Mouse (Mus musculus): ENCODE data around the gene Phldb3.

The Phldb3 gene

DNA sequence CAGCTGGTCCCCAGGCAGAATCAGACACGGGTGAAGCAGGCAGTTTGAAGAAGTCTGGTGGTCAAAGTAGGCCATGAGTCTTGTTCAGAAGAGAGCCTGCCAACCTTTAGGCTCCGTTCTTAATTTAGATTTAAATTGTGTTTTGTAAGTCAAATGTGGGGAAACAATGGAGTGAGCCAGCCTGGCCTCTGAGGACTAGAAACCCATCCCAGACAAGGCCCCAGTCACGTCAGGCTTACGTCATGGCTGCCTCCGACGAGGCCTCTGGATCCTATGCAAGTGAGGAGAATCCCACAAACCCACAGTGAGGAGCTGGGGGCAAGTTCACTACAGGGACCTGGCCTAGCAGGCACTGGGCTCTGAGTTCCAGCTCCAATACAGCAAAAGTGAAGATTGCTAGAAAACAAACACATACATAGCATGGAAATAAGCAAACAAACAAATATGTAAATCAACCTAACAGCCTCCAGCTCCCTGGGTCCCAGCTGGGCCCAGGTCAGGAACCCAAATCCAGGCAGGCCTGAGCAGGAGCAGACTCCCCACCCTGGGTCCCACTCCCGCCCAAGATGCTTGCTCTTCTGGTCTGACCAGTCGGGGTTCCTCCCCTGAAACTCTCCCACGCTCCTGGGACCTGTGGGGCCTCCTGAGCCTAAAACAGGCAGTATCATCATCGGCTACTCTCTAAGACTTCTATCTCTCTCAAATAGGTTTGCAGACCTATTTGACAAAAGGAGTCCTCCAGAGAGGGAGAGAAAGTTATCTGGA lies 19.7 kb downstream of the Phldb3 start:
- no peak for DNase-seq (ENCODE audit: inconsistent ontology term)

DNA sequence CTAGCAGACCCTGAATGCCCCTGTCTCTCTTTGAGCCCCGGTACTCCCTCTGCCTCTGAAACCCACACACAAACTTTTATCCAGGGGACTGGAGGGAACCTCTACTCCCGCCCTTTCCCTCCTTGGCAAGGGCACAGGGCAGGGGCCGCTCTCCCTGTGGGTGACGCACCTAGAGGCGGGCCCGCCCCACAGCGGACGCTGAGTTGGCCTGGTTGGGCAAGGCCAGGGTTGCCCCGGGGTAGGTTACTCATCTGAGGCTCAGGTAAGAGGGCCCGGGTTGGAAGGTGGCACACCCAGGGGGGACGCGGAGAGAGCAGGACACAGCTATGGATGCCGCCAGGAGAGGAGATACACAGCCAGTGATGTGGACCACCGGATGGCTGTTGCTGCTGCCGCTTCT lies 25.7 kb downstream of the Phldb3 start, which contains the start of gene Lypd3:
Gene Lypd3 (plus strand): TSS at position 287 of the 400 bp plus-strand sequence.
- no peak for DNase-seq (ENCODE audit: inconsistent ontology term)

DNA sequence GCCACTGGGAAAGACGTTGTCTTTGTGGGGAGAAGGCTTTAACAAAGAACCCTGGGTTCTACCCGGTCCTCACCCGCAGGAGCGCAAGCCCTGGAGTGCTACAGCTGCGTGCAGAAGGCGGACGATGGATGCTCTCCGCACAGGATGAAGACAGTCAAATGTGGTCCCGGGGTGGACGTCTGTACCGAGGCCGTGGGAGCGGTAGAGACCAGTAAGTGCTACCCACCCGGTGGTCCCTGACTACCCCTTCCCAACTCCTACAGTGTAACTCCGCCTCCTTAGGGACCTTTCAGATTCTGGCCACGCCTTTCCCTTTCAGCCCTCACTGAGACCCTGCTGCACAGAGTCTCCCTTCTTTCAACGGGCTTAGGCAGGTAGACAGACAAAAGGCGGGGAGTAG lies 26.5 kb downstream of the Phldb3 start:
- no peak for DNase-seq (ENCODE audit: inconsistent ontology term)

DNA sequence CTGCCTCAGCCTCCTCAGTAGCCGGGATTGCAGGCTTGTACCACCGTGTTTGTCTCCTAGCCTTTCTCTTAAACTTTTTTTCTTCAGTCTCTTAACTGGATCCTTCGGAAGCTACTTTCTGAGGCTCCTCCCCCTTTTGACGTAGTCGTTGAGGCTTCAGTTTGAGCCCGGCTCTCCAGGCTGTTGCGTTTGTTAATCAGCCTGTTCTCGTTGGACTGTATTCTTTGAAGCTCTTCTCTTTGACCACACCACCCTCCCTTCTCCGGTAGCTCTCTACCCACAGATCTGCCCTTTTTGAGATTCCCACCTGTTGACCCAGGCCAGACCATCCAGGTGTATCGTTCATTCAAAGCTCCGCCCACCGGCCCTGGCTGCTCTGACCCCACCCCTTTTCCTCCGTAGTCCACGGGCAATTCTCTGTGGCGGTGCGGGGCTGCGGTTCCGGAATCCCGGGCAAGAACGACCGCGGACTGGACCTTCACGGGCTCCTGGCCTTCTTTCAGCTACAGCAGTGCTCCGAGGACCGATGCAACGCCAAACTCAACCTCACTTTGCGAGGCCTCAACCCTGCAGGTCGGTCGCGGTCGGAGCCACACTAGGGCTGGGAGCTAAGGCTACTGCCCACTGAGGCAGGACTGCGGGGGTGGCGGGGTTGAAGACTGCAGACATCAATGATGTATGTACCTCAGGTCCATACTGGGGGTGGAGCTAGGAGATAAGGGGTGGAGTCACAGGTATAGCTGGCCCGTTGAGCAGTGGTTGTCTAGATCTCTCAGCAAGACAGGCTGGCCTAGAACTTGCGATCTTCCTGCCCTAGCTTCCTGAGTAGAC lies 27.7 kb downstream of the Phldb3 start:
- DNase-seq (ENCODE audit: inconsistent ontology term) = peak; percentile 14

DNA sequence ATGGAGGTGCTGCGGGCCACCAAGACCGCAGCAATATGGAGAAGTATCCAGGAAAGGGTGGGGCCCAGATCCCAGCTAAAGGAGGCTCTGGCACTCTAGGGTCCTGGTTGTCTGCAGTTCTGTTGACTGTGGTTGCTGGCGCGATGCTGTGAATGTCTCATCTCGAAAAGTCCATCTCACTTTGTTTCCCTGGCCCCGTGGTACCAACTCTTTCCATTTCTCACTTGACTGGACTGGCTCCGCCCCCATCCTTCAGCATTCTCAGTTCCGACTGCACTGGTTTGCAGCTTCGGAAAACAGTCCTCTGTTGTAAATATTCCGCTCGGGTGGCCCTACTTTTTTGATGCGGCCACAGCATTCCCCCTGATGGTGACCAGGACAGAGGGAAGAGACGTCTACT lies 29.9 kb downstream of the Phldb3 start:
- DNase-seq (ENCODE audit: inconsistent ontology term) = no peak

DNA sequence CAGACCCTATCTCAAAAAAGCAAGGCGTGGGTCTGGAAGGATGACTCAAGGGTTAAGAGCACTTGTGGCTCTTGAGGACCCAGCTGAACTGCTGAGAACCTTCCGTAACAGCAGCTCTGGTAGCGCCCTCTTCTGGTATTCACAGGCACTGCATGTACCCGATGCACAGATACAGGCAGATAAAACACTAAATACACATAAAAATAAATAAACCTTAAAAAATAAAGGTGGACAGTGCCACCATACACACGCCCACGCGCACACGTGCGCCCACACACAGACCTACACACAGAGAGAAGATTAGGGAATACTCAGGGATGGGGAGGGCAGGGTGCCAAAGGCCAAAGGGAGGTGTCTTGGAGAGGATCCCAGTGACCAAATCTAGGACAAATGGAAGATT lies 31.9 kb downstream of the Phldb3 start:
- DNase-seq (ENCODE audit: inconsistent ontology term) = no peak

DNA sequence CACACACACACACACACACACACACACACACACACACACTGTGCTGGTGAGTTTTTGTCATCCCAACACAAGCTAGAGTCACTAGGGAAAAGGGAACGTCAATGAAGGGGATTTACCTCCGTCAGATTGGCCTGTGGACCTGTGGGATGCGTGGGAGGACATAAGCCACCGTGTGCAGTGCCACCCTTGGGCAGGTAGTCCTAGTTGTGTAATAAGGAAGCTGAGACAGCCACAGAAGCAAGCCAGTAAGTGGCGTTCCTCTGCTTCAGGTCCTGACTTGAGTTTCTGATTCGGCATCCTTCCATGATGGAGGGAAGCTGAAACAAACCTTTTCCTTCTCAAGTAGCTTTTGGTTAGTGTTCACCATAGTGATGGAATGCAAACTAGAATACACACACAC lies 33.9 kb downstream of the Phldb3 start:
- no peak for DNase-seq (ENCODE audit: inconsistent ontology term)

DNA sequence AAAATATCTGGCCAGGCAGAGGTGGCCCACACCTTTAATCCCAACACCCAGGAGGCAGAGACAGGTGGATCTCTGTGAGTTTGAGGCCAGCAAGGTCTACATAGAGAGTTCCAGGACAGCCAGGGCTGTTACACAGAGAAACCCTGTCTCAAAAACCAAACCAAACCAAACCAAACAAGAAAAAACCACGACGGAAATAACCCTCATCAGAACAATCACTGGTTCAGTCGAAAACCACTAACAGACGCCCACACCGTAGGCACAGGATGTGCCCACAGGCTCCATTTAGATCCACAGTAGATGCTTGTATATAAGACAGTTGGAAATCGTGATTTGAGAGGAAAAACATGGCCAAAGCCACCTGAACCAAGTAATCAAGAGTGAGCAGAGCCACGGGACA lies 34.4 kb downstream of the Phldb3 start:
- no peak for DNase-seq (ENCODE audit: inconsistent ontology term)

DNA sequence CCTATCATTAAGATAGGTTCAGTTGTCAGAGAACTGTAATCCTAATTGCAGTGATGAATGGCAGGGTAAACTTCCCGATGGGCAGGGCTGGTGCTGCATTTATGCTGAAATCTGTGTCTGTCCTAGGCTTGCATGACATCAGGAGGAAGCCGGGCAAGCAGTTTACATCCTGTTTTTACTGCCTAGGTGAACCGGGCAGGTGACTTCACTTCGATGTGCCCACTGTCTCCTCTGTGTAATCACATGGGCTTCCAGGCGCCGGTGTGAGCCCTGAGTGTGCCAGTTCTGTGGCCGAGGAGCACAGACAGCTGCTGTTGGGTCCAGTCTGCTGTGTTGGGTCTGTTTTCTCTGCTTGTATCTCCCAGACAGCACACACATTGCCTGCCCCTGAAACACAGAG lies 35.9 kb downstream of the Phldb3 start:
- DNase-seq (ENCODE audit: inconsistent ontology term) = peak; percentile 7

DNA sequence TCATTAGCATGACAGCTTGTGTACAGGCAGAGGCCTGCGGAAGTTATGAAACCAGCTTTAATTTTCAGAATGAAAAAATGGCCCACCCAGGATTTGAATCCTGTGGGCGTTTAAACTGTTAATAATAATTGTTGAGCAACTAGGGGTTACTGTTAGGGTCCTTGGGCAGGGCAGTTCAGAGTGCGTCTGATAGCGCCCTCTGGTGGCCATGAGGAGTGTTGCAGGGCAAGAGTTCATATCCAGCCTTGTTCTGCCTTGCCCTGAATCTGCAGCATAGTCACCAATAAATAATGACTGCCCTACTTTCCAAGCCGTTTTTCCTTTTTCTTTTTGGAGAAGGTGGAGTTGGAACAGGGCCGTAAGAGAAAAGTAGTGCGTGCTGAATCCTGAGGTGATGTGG lies 43.1 kb downstream of the Phldb3 start:
- DNase-seq (ENCODE audit: inconsistent ontology term) = peak; percentile 12

DNA sequence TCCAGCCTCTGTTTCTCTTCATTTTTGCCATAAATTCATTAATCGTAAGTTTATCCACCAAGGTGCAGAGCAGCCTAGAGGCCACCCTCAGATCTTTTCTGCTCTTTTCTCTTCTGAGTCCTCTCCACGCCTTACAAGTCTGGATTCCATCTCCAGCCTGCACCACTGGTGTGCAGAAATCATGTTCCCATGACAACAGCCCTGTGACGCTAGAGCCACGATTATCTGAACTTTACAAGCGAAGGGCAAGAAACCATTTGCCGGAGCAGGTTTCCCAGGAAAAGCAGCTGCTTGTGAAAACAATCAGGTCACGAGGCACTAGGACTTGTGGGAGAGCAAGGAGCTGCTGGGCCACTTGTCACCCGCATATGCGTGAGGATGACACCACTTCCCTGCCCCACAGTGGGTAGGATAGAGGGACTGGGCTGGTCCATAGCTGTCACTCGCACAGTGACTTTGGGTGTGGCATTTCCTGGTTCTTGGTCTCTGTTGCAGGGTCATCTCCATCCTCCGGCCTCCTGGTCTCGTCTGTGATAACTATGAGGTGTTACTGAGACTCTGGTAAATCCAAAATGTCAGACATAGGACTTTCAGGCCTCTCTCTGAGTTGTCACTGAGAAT lies 49.3 kb downstream of the Phldb3 start:
- no peak for DNase-seq (ENCODE audit: inconsistent ontology term)

DNA sequence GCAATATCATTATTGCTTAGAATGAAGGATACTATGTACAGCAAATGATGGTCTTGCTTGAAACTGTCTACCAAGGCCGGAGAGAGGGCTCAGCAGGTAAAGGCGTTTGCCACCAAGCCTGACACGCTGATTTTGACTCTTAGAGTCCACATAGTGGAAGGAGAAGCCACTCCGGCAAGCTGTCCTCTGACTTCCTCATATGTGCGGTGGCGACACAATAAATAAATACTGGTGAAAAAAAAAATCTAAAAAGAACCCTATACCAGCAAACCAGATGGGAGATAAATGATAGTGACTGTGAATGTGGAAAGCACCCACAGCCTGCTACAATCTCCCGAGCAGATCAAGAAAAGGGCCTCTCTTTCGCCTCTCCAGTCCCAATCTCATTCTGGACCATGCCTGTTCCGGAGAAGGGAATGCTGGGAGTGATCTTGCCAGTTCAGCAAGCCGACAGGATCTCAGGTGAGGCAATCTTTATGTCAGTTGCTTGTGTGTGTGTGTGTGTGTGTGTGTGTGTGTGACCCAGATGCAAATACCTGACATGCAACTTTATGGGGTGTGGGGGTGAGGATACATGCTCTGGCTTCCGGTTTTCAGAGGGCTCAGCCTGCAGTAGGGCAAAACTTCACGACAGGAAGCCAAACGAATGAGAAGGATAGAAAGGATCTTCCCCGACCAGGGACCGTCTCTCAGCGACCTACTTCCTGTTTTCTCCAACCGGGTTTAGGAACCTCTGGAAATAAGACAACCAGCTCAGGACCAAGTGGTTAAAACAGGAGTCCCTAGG lies 50.7 kb downstream of the Phldb3 start:
- DNase-seq (ENCODE audit: inconsistent ontology term) = no peak

DNA sequence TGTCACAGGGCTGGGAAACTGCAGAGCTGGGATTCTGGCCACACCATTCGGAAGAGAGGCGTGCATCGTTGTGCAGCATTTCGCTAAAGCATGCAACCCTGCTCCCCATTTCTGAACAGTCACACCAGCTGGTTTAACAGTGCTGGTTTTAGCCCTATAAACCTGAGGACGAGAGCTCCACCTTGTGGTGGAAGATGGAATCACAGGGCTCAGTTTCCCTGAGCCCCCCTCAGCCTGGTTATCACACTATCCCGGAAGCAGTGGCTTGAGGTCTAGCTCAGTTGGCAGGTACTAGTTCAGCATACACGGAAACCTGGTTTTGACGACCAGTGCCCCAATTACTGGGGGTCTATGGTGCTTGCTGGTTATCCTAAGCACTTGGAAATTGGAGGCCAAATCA lies 52.0 kb downstream of the Phldb3 start:
- DNase-seq (ENCODE audit: inconsistent ontology term) = peak; percentile 63

DNA sequence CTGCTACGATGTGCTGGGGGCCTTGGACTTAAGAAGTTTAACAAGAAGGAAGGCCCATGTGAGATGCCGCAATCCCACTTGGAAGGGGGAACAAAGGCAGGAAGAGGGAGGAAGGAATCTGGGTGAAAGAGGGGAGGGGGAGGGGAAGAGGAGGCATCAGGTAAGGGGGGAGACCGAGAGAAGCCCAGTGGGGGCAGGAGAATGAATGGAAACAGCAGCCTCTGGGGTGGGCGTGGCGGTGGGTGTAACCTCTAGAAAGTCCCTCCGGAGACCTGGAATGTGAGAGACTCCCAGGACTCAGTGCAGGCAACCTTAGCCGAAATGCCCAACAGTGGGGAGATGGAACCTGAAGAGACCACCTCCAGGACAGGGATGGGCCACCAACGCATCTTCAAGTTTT lies 53.7 kb downstream of the Phldb3 start:
- no peak for DNase-seq (ENCODE audit: inconsistent ontology term)

DNA sequence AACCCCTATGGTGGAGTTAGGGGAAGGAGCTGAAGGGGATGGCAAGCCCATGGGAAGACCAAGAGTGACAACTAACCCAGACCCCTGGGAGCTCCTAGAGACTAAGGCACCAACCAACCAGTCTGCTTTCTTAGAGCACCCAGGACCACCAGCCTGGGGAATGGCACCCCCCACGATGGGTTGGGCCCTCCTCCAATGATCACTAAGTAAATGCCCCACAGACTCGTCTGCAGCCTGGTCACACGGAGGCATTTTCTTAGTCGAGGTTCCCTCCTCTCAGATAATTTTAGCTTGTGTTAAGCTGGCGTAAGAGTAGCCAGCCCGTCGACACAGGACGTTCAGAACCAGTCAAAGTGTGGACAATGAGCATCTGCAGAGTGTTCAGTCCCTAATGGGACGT lies 54.4 kb downstream of the Phldb3 start:
- DNase-seq (ENCODE audit: inconsistent ontology term) = no peak

DNA sequence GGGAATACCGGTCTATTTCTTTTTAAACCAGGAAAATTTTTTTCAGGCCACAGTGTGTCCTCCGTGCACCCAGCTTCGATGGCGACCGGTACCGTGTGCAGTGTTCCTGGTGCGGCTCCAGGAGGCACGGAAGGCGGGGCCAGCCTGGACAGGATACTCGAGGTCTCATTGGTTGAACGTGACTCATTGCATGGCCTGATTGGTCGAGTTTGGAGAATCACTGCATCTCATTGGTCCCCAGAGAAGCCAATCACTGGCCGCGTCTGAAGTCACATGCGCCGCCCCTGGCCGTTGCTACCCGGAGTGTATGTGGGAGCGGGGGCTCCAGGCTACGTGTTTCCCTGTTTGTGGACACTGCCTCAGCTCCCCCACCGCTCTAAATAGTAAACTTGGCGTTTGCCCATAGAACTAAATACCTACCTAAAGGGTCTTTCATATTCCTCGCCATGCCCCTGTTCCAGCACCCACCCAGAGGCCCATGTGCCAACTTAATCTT lies 61.4 kb downstream of the Phldb3 start:
- DNase-seq (ENCODE audit: inconsistent ontology term) = no peak

DNA sequence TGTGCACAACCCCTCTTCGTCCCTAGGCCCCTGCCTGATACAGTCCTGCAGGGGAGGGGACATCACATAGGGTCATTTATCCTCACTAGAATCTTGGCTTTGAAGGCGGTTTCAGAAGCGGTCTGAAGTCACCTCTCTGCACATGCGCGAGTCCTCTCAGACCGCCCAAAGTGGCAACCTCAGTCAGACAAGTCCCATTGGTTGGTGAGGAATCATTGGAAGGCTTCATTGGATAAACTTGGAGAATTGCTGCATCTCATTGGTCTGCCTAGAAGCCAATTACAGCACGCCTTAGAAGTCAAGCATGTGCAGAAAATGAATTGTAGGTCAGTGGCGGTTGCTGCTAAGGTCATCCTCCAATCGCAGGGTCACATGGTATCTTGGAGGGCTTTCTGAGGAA lies 66.0 kb downstream of the Phldb3 start, which contains the start of gene Tex101:
Gene Tex101 (minus strand): TSS at position 101 of the 400 bp plus-strand sequence.
- no peak for DNase-seq (ENCODE audit: inconsistent ontology term)

Data from Muller cell, postnatal 12 days (primary cell).